Mouse (Mus musculus) olfactory bulb, adult 2 months (tissue): ENCODE measurements around the gene Mtmr10.

Experiments
- CTCF ChIP-seq: fragments of 200-500 bp; IDR thresholded peaks from 2 replicates; pipeline ENCODE4 v1.5.1; 2012; ENCODE audit warnings: low read depth, mild to moderate bottlenecking, low read length, moderate library complexity; ENCODE audit not compliant: insufficient read depth
- POLR2A ChIP-seq: fragments of 200-500 bp; IDR thresholded peaks from 2 replicates; pipeline ENCODE4 v1.6.1; 2012; ENCODE audit warnings: mild to moderate bottlenecking, low read depth, low read length, moderate library complexity; ENCODE audit not compliant: insufficient read depth

GRCm38 (mm10) chr7:64327486-64327885 is 40.0 kb downstream of the Mtmr10 start:
- TF ChIP-seq POLR2A (no peak), CTCF (no peak)
